Mouse (Mus musculus) v-Abl transformed pro-B cells (cell line): ENCODE results near the gene Tuba3a.

ENCODE experiments used
- in situ Hi-C, 2 experiments: fragments of 400-800 bp; cut with MboI; formaldehyde crosslinking; loops; one replicate each; pipeline ENCODE4 v1.15.1; 2025; ENCODE audit not compliant: unreplicated experiment in 2 of 2

The Tuba3a gene

DNA sequence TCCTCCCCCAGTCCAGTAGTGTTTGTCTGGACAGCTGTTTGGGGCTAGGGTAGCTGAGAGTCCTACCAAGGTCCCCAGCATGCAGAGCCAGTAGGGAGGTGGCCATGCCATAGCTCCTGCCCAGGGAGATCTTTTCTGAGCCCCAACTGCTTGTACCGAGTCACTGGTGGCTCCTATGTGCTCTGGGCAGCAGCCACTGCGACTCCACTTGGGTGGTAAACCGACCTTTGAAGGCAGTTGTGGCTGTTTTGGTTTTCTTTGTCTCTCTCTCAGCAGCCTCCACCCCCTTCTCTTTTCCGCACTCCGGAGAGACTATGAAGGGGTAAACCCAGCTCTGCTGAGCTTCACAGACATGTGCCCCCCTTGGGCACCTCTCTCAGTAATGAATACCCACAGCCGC lies 49.1 kb downstream of the Tuba3a start, which contains the start of gene Cd27:
Cd27 (minus strand) TSS at position 229 of the 400 bp plus-strand sequence.
- in situ Hi-C loops: no loop called here

DNA sequence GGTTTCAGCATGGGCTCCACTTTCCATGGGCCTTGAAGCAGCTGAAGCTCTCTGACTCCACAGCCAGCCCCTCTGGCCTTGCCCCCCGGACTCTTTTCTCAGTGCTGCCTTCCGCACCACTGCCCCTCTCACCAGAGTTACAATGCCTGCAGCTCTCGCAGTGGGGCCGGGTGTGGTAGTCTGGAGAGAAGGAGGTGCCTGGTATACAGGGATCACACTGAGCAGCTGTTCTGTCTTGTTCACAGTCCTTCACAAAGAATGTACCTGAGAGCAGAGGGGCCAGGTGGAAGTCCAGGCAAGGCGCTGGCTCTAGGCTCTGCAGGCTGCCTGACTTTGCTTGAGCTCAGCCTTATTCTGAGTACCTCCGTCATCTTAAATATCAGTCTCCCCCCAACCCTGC lies 49.5 kb downstream of the Tuba3a start:
- in situ Hi-C loops: no loop called here

DNA sequence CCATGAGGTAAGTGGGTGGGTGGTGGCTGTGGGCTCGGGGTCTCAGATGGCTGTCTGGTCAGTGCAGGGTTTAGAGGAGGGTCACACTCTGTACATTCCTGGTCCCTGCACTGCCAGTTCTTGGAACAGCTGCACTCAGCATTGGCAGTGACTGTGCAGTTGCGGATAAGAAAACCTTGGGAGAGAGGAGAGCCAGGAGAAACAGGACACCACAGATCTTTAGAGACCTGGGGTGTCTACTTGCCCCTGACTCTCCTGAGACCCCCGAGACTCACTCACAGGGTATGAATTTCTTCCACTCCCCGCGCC lies 51.4 kb downstream of the Tuba3a start:
- in situ Hi-C loops: no loop called here

DNA sequence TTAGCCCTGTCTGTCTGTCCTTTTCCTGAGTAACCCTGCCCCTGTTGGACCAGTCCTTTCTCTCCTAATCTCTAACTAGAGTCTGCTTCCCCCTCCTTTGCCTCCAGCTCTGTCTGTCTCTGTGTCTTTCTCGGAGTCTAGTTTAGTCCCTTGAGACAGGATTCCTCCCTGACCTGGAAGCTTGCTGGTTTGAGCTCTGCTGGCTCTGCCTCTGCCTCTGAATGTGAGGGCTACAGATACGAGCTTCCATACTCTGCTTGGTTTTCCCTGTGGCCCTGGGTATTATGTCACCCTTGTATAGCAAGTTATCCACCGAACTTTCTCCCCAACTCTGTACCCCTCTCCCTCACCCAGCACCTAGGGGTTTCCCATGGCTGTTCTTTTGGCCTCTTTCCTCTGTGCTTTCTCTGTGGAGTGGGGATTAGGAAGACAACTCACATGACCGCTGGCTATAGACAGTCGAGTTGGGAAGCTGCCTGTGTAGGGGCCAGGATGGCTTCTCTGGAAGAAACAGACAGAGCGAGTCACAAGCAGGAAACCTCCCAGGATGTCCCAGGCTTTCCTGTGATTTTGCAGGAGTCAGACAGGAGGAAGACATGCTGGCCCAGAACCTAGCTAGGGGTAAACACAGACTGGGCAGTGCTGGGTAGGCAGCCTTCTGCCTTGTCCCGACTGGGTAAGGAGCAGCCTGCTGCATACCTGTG lies 51.9 kb downstream of the Tuba3a start:
- in situ Hi-C loops: no loop called here

DNA sequence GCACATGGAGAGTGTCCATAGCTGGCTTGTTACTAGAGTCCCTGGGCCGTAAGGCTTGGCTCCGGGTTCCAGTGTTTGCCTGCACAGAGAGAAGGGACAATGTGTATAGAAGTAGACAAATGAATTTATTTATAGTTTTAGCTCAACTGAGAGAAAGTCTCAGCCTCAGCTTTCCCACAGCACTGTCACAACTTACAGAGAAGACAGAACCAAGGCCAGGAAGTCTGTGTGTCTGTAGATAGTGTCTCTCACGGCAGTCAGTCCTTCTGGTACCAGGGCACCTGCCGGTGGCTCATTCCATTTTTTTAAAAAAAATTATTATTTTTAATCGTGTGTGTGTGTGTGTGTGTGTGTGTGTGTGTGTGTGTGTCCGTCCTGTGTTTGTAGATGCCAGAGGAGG lies 53.3 kb downstream of the Tuba3a start:
- in situ Hi-C loops: no loop called here

DNA sequence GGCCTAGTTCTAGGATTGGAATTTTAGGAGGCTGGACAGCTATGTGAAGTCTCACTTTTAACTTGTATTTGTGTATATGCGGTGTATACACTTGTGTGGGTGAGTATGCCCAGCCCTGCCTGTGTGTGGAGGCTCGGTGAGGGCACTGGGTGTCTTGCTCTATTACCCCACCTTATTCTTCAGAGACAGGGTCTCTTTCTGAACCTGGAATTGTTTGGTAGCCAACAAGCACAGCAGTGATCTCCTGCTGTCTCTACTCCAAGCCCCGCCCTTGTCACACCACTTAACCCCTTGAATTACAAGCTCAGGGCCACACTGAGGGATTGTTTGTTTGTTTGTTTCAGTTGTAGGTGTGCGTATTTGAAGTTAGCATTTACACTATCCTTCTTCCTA lies 53.8 kb downstream of the Tuba3a start:
- in situ Hi-C loops: no loop called here

DNA sequence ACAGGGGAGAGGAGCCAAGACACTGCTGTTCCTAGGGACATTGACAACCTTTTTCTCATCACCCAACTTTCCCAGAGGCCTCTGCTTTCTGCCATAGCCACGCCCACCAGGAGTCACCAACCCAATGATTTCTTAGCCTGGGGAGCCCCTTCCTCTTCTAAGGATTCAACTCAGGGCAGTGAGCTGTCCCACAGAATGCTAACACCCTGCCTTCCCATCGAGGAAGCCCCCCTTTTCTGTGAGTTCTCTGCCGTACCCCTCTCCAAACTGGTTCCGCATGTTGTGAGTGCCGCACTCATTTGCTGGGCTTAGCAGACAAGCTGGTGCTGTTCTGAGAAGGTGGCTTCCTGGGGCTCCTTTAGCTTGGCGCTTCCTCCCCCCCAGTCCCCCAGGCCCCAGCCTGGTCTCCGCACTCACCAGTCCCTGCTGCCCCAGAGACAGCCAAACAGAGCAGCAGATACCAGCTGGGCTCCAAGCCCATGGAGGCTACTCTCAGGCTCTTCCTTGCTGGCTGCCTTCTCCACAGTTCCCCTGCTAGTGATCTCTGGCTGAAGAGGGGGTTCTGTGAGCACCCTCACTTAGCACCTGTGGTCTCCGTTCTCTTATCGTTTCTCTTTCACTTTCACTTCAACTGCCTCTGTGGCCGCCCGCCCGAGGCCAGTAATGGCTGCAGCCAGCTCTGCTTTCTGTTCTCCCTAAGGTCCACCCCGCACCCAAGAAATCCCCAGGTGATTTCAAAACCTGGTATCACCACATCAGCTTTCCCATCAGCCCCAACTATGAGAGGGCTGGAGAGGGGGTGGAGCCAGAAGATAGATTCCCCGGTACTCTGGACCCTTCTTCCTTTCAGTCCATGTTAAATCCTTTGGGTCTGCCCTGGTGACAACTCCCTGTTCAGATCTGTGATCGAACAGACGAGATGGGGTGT lies 54.5 kb downstream of the Tuba3a start, which contains the start of gene Tapbpl:
Tapbpl (minus strand) TSS at position 744 of the 928 bp plus-strand sequence.
- in situ Hi-C loops: no loop called here

DNA sequence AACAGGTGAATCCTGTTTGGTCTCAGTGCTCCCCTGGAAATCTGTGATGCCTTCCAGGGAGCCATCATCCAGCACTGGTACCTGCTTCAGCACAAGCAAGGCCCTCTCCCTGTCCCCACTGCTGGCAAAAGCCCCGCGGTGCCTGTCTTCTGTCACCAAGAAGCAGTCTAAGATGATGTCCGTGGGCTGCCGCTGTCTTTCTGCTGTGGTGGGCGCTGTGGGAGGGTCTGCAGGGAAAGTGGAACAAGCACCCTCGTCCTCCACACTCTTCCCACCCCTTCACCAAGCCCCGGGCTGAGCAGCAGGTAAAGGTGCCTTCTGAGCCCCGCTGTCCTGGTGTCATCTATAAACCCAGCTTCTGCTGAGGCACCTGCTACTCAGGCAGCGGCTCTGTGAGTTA lies 55.3 kb downstream of the Tuba3a start:
- in situ Hi-C loops: no loop called here
